Mouse (Mus musculus): ENCODE results near the gene Psg23. TPM values are rescaled to one million over a fixed set of nuclear protein-coding genes. Genes with fewer than 3 reads are reported as not detected.
"Not testable (repeated sequence)": the region's sequence is repeated elsewhere in the genome, so short reads cannot be mapped to it uniquely, and the experiment has no call there.

Psg23 gene
- polyA plus RNA-seq (2015; fragmentation: Nextera tagmentation; extraction: Ambion mirVana), result not detected in 2 replicates

- H3K27ac ChIP-seq; H3K27me3 ChIP-seq; H3K4me1 ChIP-seq; H3K9me3 ChIP-seq (replicated peaks); H3K36me3 ChIP-seq (ENCODE audit: poor library complexity, severe bottlenecking); H3K9ac ChIP-seq; H3K4me3 ChIP-seq; ATAC-seq; H3K4me2 ChIP-seq: not testable (repeated sequence)
- WGBS, result 70% methylated on average over 2 of the region's 2 CpGs
Measured at GRCm38 (mm10) chr7:18616401-18616800, at the start of gene Psg23. Gene Psg23 (minus strand): TSS chr7:18616501.

- H3K9me3 ChIP-seq (replicated peaks); H3K4me2 ChIP-seq; H3K27me3 ChIP-seq; H3K27ac ChIP-seq; ATAC-seq; H3K9ac ChIP-seq; H3K4me3 ChIP-seq; H3K36me3 ChIP-seq (ENCODE audit: poor library complexity, severe bottlenecking); H3K4me1 ChIP-seq: not testable (repeated sequence)
- 75% methylated on average over 2 of the region's 2 CpGs for WGBS
Measured at GRCm38 (mm10) chr7:18656625-18657024, 40.3 kb upstream of the Psg23 start, which contains the start of gene Psg21. Gene Psg21 (minus strand): TSS chr7:18656725.

GRCm38 (mm10) chr7:18626921-18627320 is 10.6 kb upstream of the Psg23 start:
- not testable (repeated sequence) for H3K27ac ChIP-seq; ATAC-seq; H3K4me1 ChIP-seq; H3K4me3 ChIP-seq; H3K9ac ChIP-seq; H3K9me3 ChIP-seq (replicated peaks); H3K36me3 ChIP-seq (ENCODE audit: poor library complexity, severe bottlenecking); H3K4me2 ChIP-seq; H3K27me3 ChIP-seq
- 82% methylated on average over 8 of the region's 8 CpGs for WGBS

- H3K27me3 ChIP-seq, result no peaks in the 10 kb centered on the region
- 85% methylated on average over 3 of the region's 3 CpGs for WGBS
- peaks cover 16% of the 10 kb centered on the region; the same call in 1 of the 2 replicates for H3K9me3 ChIP-seq (replicated peaks)
- H3K4me2 ChIP-seq, result no peak within 1 kb of the TSS
- no peak for ATAC-seq
- no peaks in the 10 kb centered on the region for H3K4me1 ChIP-seq
- H3K4me3 ChIP-seq, result no peak within 1 kb of the TSS
- H3K9ac ChIP-seq, result no peak within 1 kb of the TSS
- no peaks in the 10 kb centered on the region for H3K36me3 ChIP-seq (ENCODE audit: poor library complexity, severe bottlenecking)
- H3K27ac ChIP-seq, result no peak within 1 kb of the TSS
Measured at GRCm38 (mm10) chr7:18567205-18567604, 49.1 kb downstream of the Psg23 start, which contains the start of gene Psg27. Gene Psg27 (minus strand): TSS chr7:18567305.

- Histone ChIP-seq H3K4me1 (no peaks in the 10 kb centered on the region), H3K9ac (no peak overlapping the region), H3K4me3 (no peak overlapping the region), H3K36me3 (ENCODE audit: poor library complexity, severe bottlenecking) (no peaks in the 10 kb centered on the region), H3K4me2 (no peak overlapping the region), H3K27ac (no peak overlapping the region), H3K9me3 (replicated peaks) (0 out of 2 replicates have a peak, but pooled peaks cover 4% of the 10 kb centered on the region), H3K27me3 (no peaks in the 10 kb centered on the region)
- ATAC-seq, result no peak
Measured at GRCm38 (mm10) chr7:18559850-18560249, 56.5 kb downstream of the Psg23 start.

Other genes starting within 250 kb of the Psg23 start
- gene Psg28, start 184.5 kb downstream of the Psg23 start, polyA plus RNA-seq (2015; fragmentation: Nextera tagmentation; extraction: Ambion mirVana), result not detected in 2 replicates
- not detected in 2 replicates for gene Psg26, start 132.3 kb downstream of the Psg23 start, polyA plus RNA-seq (2015; fragmentation: Nextera tagmentation; extraction: Ambion mirVana)
- gene Psg25, start 84.2 kb downstream of the Psg23 start, polyA plus RNA-seq (2015; fragmentation: Nextera tagmentation; extraction: Ambion mirVana), result not detected in 2 replicates
- not detected in 2 replicates for gene Psg27, start 49.2 kb downstream of the Psg23 start, polyA plus RNA-seq (2015; fragmentation: Nextera tagmentation; extraction: Ambion mirVana)
- gene Psg21, start 40.2 kb upstream of the Psg23 start, polyA plus RNA-seq (2015; fragmentation: Nextera tagmentation; extraction: Ambion mirVana), result not detected in 2 replicates
- not detected in 2 replicates for gene Psg20, start 69.7 kb upstream of the Psg23 start, polyA plus RNA-seq (2015; fragmentation: Nextera tagmentation; extraction: Ambion mirVana)
- gene Psg22, start 101.6 kb upstream of the Psg23 start, polyA plus RNA-seq (2015; fragmentation: Nextera tagmentation; extraction: Ambion mirVana), result not detected in 2 replicates
- not detected in 2 replicates for gene Psg19, start 182.0 kb upstream of the Psg23 start, polyA plus RNA-seq (2015; fragmentation: Nextera tagmentation; extraction: Ambion mirVana)
- not detected in 2 replicates for gene Psg17, start 205.1 kb upstream of the Psg23 start, polyA plus RNA-seq (2015; fragmentation: Nextera tagmentation; extraction: Ambion mirVana)
- 0.11 and 0.34 TPM in 2 replicates for gene Mill2, start 223.5 kb upstream of the Psg23 start, polyA plus RNA-seq (2015; fragmentation: Nextera tagmentation; extraction: Ambion mirVana)

Measured in forebrain, embryonic 13.5 days (tissue).